Mouse (Mus musculus) mature B cell (primary cell): ENCODE data around the gene Kremen1.

Experiments used
- in situ Hi-C: fragments of 300-500 bp; cut with MboI; formaldehyde crosslinking; loops from 2 replicates; pipeline ENCODE4 v1.14.3; 2019

The Kremen1 gene

DNA sequence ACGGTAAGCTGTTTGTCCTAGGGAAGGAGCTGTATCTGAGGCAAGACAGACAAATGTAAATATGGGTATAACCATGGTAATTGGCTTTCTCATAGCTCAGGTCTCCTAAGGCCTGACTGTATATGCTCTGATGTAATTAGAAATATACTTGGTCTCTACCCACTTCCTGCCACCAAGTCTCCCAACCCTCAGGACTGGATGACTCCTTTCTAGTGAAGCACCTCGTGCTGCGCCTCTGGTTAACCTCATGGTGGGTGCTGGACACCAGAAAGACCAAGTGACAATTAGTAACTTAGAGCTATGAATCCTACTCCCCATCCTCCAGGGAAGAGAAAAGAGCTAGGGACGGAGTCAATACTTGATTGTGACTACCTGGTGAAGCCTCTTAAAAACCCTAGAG lies 42.0 kb downstream of the Kremen1 start:
- in situ Hi-C loops: no loop called here

DNA sequence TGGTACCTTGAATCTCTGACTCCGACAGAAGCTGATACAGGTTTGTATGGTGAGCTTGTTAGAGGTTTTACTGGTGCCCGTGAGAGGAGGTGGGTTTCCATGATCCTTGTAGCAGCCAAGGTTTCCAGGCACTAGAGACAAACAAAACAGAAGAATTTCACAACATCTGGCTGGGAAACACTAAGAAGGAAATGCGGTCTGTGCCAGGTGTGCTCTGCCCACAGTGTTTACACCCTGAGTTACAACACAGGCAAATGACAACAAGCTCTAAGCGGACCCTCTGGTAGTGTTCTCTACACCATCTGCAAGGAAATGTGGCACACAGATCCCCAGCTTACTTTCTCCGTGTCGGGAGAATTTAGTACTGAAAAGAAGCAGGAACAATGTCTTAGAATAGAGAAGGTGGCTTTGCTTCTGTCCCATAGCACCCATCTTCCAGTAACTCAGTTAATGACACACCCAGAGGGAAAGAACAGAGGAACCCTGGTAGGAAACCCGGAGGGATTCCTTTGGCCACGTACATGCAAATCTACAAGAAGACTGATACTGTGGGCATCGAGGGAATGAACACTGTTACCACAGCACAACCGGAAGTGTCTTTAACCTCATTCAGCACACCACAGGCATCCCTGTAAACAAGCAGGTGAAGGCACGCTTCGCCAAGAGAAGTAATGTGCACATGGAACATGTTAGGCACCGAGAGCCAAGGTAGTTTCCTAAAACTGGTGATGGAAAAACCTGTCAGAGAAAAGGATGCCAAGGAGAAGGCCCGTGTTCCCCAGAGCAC lies 45.8 kb downstream of the Kremen1 start:
- in situ Hi-C loops: no loop called here

DNA sequence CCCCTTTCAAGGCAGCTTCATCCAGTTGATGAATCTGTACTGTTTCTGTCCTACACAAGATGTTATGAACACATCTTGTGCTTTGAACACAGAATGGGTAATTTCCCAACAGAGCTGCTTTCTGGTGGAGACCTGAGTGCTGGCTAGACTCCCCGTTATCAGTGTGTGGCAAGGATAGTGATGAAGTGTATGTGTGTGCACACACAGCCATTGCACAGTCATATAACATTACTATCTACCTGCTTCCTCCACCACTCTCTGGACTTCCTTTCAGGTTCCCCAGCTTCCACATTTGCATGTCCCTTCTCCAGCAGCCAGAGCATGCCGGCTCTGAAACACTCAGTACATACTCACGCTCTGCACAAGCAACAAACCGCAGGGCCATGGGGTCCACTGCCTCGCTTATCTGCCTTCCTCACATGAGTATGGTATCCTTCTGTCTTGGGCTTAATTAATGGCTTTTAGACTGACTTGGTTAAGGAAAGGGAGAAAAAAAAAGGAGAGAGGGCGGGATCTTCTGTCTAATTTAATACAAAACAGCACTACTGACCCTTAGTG lies 46.8 kb downstream of the Kremen1 start:
- in situ Hi-C loops: no loop called here

DNA sequence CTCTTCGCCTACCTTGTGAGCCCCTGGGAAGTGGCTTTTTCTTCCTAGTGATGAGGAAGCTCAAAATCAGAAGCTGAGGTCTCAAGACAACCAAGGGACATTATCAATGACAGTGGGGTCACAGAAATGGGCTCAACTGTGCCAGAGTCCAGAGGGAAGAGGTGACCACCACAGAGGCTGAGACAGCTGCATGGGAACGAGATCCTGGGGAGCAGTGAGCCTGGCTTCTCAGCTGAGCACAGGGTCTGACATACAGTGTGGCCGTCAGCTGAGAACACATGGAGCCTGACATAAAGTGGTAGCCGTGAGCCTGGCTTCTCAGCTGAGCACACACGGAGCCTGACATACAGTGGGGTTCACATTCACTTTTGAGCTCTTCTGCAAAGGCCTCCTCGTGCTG lies 58.3 kb downstream of the Kremen1 start:
- in situ Hi-C loops: no loop called here

DNA sequence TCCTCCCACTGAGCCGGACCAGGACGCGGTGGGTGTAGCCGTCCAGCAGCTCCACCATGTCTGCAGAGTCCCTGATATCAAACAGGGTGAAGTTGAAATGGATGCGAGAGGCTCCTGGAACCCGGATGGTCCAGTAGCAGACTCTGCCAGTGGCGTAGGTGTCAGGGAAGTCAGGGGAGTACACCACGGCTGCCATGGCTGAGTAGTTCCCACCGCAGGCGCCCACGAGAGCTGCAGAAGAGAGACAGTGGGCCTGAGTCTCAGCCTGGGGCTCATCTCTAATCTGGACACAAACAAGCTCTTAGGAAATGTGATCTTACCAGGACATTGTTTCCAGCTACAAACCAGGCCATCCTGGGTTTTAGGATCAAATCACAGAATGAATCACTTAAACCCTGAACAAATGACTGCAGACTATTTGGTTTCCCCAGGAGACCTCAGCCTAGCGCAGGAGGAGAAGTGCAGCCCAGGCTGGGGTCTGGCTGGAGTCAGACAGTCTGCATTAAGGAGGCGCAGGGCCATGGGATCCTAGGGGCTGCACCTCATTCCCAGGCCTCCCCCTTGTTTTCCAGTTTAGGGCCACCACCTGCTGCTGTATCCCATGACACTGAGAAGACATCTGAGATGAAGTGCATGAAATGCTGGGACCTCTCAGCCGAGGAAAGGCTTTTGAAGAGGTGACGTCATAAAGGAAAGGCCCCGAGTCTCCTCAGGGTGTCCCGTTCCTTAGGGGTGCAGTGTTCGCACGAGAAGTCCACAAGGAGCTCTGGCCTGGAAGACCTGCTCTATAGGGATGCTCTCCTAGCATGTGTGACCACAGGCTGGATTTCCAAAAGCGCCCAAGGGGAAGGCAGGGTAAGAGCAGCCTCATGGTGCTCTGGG lies 59.3 kb downstream of the Kremen1 start:
- in situ Hi-C loops: no loop called here

DNA sequence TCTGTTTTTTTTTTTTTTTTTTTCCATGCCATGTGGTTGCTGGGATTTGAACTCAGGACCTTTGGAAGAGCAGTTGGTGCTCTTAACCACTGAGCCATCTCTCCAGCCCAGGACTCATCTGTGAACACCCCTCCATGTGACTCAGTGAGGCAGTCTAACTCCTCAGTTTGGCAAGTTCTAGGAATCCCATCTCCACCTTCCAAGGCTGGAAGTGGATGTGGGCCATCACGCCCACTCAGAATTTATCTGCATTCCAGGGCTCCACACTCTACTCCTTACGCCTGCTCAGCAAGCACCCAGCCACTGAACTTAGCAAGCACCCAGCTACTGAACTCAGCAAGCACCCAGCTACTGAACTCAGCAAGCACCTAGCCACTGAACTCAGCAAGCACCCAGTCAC lies 61.5 kb downstream of the Kremen1 start:
- in situ Hi-C loops: no loop called here

DNA sequence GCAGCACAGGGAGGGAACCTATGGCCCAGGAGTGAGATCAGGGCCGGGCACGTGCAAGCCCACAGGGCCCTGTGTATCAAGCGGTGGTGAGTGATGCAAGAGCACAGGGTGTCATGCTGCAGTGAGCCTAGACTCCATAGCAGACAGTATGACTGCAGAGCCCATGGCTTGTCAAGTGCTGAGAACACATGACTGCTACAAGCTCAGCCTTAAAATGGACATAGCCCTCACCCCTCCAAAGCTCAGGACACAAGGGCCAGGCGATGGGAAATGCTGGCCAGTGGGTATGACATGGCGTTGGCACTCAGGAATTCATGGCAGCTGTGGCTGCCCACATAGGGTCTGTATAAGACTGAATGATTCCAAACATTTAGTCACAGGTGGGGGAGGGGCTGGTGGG lies 64.3 kb downstream of the Kremen1 start:
- in situ Hi-C loops: no loop called here

DNA sequence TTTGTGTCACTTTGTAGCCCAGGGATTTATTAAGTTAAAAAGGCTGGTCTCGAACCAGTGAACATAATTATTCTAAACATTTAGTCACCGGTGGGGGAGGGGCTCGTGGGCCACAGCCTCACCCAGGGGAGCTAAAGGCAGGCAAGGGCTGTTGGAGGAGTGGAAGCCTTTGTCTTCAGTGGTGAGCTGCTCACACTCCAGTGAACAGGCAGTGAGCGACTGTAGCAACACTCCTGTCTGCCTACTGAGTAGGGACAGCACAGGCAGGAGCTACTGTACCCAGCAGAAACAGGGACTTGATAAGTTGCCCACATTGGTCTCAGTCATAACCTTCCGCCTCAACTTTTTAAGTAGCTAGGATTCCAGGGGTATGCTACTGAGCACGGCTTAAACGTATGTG lies 64.8 kb downstream of the Kremen1 start:
- in situ Hi-C loops: no loop called here

DNA sequence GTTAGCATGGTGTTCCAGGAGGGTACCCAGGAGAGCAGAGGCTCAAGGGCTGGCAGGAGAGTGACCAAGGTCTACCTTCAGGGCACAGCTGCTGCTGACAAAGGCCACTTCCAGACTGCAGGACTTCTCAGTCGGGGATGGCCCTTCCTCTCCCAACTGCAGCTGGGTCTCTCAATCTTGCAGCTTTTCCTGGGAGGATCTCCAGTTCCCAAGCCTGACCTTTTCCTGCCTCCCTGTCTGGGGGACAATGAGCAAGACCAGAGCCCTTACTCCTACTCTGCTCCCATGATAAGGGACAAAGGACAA lies 67.8 kb downstream of the Kremen1 start:
- in situ Hi-C loops: no loop called here

DNA sequence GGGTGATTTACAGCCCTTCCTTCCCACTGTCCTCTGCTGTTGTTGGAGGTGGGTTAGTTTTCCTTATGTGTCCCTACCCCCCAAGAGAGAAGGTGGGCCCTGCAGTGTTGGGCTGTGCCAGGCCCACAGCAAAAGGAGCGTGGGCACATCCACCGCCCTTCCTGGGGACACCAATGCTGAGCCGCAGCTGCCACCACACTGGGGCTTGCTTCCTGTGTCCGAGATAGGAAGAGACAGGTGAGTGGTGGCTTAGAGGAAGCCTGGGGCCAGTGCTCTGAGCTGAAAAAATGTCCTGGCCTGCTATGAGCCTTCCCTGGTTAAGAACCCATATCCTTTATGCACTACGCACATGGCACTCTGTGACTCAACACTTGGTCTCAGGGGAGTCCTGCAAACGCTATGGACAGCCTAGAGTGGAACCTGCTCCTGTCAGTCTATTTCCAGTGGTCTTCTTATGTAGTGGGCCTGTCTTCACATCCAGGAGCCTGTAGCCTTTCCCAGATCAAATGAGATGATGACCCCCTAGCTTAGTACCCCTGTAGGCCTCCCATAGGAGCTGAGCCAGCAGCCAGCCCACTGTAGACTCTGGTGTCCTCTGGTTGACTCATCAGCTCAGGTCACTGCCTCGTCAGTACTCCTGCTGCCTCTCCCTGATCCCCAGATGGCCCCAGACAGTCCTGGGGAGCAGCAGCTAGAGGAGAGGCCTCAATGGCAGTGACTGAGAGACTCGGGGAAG lies 68.3 kb downstream of the Kremen1 start:
- in situ Hi-C loops: no loop called here

DNA sequence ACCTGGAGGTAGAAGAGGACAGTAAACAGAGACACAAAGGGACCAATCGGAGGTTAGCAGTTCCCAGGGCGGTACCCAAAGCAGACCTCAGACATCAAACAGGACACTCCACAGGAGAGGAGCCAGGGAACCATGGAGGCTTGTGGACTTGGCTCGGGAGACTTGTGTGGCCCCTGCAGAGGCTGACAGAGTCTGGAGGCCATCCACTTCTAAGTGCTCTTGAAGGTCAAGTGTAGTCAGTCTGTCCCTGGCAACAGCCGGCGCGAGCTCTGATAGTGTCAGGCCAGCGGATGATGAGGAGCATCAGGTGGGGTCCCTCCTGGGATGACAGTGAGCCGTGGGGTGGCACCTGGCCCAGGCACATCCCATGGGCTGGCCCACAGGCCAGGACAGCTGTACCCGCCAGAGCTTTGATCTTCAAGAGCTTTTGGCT lies 69.3 kb downstream of the Kremen1 start:
- in situ Hi-C loops: no loop called here

DNA sequence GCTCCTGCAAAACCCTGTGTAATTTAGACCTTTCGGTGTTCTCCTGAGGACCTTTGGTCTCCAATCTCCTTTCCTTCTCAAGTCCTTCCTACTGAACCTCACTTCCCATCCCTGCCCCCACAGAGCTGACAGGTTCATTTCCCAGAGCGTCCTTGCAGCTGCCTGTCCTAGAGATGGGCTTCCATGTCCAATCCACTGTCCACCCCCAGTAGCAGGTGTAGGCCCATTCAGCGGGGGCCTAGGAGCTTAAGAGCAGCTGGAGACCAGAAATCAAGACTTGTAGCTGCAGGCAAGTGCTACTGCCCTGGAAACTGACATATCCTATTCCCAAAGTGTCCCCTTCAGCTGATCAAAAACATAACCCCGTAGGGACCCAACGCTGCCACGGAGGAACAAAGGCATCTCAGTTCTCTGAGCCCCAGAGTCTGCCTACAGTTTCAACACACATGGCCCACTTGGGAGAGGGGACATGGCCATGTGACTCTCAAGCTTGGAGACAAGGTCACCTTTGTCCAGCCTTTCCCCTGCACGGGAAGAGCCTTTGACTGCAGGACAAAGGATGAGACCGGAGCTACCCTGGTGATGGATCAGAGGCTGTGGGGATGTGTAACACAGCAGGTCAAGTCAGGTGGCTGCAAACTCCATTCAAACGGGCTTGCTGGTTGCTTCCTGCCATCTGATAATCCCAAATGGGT lies 72.0 kb downstream of the Kremen1 start:
- in situ Hi-C loops: no loop called here

DNA sequence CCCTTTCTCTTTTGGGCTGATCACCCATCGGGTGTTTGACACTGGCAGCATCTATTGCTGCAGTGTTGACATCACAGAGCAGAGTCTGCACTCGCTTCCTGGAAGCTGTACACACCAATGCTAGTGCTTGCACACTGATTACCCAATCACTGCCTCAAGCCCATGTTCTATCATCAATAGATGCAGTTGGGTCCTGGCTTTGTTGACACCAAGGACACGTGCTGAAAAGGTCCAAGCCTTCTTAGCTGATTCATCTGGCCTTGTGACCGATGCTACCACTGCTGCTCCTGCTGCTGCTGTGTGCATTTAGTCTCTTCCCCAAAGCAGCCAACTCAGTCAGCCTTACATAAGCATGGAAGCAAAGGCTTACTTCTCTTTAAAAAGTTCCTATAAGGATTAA lies 73.2 kb downstream of the Kremen1 start:
- in situ Hi-C loops: no loop called here

DNA sequence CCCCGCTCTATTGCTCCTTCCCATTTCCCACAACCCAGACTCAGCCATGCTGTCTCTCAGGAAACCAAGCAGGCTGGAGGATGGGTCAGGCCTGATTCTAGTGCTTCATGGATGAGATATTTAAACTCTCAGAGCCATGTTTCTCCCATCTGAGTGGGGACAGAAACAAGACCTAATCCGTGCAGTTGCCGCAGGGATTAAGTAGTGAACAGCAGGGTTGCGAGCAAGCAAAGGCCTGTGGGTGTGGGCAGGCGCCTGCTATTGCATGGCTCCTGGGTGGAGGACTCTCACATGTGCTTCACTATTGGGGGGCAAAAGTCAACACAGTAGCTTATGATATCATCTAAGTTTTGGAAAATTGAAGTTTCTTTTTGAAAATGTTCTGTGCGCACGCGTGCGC lies 76.5 kb downstream of the Kremen1 start:
- in situ Hi-C loops: no loop called here

DNA sequence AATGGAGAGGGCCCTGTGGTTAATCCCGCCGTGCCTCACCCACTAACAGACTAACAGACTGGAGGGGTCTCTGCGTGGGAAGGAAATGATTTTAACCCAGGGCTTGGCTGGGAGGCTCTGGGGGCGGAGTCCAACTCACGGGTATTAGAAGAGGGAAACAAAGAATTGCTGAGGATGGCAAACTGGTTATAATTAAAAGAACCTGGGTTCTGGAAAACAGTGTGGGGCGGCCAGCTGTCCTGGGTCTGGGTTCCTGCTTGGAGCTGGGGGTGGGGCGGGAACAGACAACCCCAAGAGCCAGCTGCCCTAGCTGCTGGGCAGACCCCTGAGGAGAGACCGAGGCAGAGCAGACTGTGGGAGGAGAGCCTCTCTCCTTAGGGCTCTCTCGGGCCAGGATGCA lies 77.1 kb downstream of the Kremen1 start:
- in situ Hi-C loops: no loop called here

DNA sequence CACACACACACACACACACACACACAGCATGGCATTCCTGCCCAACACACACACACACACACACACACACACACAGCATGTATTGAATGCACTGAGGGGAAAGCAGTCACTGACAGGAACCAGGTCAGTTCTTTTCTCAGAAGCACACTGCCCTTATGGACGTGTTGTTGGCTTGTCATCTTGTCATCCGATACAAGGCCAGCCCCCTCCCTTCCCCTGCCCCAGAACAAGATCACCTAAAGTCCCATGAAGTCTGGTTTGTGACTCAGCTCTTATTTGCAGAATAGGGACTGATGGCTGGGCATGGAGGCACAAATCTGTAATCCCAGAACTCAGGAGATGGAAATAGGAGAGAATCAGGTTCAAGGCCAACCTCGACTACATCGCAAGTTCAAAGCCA lies 78.5 kb downstream of the Kremen1 start:
- in situ Hi-C loops: no loop called here

DNA sequence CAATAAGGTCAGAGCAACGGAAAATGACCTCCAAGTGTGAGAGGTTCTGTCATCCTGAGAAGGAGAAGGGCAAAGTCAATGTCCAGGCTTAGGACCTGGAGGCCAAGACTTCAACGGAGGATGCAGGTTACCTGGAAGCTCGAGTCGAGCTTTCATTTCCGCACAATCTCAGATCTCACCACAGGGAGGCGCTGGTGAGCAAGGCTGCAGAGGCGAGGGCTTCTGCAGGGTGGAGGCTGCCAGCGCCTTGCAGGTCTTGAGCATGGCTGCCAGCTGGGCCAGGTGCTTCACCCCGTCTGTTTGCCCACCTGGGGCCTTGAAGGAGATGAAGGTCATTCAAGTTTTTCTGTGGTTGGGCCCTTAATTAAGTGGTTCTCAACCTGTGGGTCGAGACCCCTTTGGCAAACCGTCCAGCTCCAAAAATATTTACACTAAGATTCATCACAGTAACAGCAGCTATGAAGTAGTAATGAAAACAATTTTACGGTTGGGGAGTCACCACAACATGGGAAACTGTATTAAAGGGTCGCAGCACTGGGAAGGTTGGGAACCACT lies 79.4 kb downstream of the Kremen1 start:
- in situ Hi-C loops: no loop called here

DNA sequence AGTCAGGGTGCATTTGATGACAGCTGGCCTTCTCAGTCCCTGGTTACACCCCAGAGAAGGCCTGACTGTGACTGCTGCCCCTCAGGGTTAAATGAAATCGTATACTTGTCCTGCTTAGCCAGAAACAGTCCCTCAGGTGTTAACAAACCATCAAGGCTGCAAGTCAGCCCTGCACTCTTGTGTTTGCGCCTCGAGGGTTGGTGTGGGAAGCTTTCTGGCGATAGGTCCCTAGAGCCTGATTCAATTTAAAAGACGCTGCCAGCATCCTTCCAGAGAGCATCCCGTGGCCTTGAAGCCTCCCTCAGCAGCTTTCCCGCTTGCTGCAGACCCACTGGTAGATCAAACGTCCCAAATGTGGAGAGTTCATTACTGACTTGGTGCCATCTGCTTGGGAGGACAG lies 82.0 kb downstream of the Kremen1 start:
- in situ Hi-C loops: no loop called here

DNA sequence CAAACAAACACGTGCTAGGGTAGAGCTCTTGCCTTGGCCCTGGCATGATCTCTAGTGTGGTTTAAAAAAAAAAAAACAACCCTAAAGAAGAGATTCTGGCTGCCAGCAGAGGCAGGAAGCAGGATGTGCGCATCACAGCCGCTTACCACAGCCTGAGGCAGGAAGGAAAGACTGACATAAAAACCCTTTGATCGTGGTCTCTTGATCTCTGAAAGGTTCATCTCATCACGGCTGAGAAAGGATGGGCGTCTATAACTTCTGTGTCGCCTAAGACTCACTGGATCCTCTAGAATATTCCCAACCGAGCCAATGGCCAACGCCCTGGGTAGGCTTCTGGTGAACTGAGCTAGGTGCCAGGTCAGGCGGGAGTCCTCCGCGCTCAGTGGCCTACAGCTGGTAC lies 84.2 kb downstream of the Kremen1 start:
- in situ Hi-C loops: no loop called here

DNA sequence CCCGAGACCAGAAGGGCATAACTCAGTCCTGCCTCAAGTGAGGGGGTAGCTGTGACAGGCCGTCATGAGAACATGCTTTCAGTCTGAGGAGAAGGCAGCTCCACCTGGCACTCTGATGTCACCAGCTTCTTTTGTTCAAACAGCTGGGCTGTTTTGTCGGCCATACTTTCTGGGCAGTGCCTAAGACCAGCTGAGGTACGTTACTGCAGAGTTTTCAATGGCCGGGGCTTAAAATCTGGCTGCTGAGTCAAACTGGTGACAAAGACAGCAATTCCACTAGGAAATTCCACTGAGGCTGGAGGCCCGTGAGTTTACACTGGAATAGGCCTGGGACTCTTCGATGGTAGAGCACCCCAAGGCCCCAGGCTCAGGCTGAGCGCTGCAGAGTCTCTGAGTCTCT lies 84.7 kb downstream of the Kremen1 start:
- in situ Hi-C loops: no loop called here

DNA sequence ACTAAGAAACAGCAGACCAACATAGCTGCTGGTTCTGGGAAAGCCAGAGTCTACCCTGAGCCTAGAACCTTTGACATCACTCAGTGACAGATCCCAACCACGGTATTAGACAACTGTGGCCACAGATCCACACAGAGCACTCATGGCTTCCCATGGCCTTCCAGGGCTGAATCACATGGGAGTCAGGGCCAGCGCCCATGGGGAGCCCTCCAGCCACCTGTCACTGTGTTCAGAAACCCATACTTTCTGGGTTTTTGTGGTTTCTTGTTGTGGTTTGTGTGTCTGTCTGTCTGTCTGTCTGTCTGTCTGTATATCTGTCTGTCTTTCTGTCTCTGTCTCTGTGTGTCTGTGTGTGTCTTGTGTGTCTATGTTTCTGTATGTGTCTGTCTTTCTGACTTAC lies 85.5 kb downstream of the Kremen1 start:
- in situ Hi-C loops: no loop called here

DNA sequence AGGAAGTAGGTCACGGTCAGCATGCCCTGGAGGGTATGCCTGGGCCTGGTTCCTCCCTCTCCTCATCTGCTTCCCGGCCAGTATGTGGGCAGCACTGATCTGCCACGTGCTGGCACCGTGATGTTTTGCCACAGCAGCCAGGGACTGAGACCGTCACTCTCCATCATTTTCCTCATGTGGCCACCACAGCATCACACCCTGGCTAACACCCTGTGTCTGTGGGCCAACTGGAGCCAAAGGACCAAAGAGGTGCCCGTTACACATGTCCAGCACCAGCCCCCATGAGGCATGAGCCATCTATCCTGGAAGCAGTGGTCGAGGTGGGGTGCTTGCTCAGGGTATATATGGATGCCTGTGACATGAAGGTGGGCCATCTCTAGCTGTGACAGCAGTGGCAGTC lies 86.2 kb downstream of the Kremen1 start:
- in situ Hi-C loops: no loop called here
